Mouse (Mus musculus): ENCODE measurements at regions not wholly inside any gene's neighbourhood (a gene's known extent, or its start where the extent isn't known, plus 50 kb on each side); places are given as distances from the start of the nearest gene placed in this dataset.
"Not testable (repeated sequence)": the region's sequence is repeated elsewhere in the genome, so short reads cannot be mapped to it uniquely, and the experiment has no call there.

- intact Hi-C loops (cut with DNase I), result no loop called here
- no peak for DNase-seq
Observed at GRCm38 (mm10) chr8:116065327-116065726, 357.7 kb upstream of the Maf start.

DNA sequence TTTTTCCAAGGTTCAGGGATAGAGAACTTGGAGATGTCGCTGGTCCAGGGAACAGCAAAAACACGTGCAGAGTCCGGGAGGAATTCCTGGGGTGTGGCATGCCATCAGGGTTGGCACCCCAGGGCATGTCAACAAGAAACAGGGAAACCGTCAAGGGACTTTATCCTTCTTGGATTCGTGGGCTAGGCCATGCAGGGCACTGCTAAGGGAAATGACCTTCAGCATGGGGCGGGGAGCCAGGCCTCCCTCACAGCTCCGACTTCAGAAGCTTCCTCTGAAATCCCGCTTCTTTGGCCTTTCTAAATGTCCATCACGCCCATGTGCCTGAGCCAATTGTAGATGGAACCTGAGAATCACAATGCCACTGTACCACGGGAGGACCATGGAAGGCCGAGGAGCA lies 357.0 kb upstream of the Maf start:
- no peak for DNase-seq
- intact Hi-C loops (cut with DNase I), result no loop called here

GRCm38 (mm10) chr8:116063541-116063940 lies 355.9 kb upstream of the Maf start:
- intact Hi-C loops (cut with DNase I), result no loop called here
- DNase-seq, result peak in 1 of 2 experiments; percentile 1

- DNase-seq, result no peak
- intact Hi-C loops (cut with DNase I), result no loop called here
Observed at GRCm38 (mm10) chr8:116053483-116053882, 345.9 kb upstream of the Maf start.

- DNase-seq, result no peak
- intact Hi-C loops (cut with DNase I), result no loop called here
Observed at GRCm38 (mm10) chr8:116053043-116053442, 345.4 kb upstream of the Maf start.

GRCm38 (mm10) chr8:116048480-116048879 lies 340.9 kb upstream of the Maf start:
- intact Hi-C loops (cut with DNase I), result no loop called here
- no peak for DNase-seq

- no peak for DNase-seq
- intact Hi-C loops (cut with DNase I), result no loop called here
Observed at GRCm38 (mm10) chr8:116046859-116047258, 339.3 kb upstream of the Maf start.

DNA sequence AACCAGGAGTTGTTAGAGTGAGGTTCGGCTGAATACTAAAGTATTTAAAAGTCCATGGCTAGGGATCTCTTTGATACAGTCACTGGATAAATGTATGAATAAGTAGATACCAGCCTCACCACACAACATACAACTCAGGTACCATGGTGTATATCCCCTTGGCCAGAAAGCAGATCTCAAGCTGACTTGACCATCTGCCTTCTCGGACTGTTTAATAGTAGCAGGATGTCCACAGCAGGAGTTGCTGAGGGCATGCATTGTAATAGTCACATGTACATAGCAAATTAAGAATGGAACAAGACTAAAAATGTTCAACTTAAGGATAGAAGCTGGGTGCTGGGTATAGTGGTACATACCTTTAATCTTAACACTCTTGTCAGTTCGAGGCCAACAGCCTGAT lies 337.9 kb upstream of the Maf start:
- intact Hi-C loops (cut with DNase I), result no loop called here
- DNase-seq, result no peak

GRCm38 (mm10) chr8:116043381-116043780 lies 335.8 kb upstream of the Maf start:
- no peak for DNase-seq
- intact Hi-C loops (cut with DNase I), result no loop called here

DNA sequence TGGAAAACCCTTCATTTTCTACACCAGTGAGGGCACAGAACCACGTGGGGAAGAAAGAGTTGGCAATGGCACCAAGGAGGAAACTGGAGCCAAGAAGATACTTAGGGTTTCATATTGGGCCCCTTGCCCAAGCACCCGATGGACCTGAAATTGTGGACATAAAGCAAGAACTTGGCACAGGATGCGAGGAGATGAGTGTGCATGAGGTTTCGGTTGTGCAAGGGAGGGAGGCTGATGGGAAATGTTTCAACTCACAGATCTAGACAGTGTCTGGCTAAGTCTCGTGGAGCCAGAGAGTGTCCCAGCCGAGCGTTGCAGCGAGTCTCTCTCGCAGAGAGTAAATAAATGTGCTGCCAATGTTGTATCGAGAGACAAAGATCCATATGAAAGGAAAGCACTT lies 323.4 kb upstream of the Maf start:
- intact Hi-C loops (cut with DNase I), result no loop called here
- no peak for DNase-seq

GRCm38 (mm10) chr8:116025321-116025720 lies 317.7 kb upstream of the Maf start:
- no peak for DNase-seq

GRCm38 (mm10) chr8:116024811-116025210 lies 317.2 kb upstream of the Maf start:
- DNase-seq, result no peak

More at GRCm38 (mm10) chr8:116025321-116025720, 317.7 kb upstream of the Maf start:
- intact Hi-C loops (cut with DNase I), result no loop called here

GRCm38 (mm10) chr8:116021691-116022090 lies 314.1 kb upstream of the Maf start:
- intact Hi-C loops (cut with DNase I), result no loop called here
- no peak for DNase-seq

More at GRCm38 (mm10) chr8:116024811-116025210, 317.2 kb upstream of the Maf start:
- intact Hi-C loops (cut with DNase I), result no loop called here

- no peak for DNase-seq
- intact Hi-C loops (cut with DNase I), result no loop called here
Observed at GRCm38 (mm10) chr8:115995320-115995719, 287.7 kb upstream of the Maf start.

DNA sequence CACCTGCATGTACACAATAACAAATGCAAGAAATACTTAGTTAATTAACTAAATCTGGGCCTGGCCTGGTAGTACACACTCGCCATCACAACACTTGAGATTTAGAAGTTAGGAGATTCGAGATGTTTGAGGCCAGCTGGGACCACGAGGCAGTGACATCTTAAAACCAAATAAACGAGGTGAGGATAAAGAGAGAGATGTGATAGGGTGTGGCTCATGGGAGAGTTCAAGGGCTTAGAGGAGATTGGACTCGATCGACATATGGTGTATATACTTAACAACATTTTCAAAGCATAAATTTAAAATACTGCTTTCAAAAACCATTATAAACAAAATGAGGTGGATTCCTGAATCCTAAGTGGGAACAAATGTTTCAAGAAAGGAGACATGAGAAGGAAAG lies 284.4 kb upstream of the Maf start:
- intact Hi-C loops (cut with DNase I), result no loop called here
- DNase-seq, result no peak

DNA sequence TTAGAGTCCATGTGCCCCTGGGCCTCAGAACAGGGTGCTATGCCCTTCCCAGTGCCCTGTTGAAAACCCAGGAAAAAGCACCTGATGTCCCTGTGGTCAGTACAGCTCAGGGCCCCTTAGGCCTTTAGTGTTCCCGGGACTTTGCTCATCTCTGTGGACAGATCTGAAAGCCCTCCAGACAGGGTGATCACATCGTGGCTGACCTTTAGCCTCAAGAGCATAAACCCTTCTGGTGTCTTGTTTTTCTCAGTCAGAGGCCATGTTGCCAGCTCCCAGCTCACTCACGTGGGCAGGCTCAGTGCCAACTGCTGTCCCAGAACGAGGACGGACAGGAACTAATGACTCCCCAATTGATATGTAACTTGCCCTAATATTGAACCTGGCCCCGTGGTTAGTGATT lies 275.8 kb upstream of the Maf start:
- intact Hi-C loops (cut with DNase I), result no loop called here
- no peak for DNase-seq

DNA sequence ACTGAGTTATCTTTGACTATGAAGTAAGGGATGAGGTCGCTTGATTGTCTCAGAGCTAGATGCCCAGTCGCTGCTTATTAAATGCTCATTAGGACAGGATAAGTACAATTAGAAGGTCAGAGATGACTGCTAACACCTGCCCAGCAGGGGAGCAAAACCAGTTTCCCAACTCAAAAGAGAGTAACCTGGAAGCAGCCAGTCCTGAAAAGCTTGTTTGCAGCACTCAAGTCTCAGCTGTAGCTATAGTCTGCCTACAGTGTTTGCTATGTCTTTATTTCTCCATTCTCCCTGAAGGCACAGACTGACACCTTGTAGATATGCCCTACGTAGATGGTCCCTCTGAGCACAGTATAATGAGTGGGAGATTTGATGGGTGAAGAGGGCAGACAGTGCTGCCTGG lies 274.7 kb upstream of the Maf start:
- no peak for DNase-seq
- intact Hi-C loops (cut with DNase I), result no loop called here

DNA sequence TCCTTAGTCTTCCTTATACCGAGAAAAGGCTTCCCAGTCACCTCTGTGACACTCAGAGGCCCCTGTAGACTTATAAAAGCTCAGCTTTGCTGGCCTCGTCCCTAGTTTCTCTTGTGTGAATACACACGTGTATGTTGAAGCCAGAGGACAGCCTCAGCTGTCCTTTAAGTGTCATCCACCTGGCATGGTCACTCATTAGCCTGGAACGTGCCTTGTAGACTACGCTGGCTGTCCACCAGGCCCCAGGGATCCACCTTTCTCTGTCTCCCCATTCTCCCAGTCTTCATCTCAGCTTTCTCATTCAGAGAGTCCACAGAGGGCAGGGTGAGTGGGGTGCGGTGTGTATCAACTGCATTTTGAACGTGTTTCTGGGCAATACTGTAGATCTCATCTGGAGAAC lies 273.8 kb upstream of the Maf start:
- DNase-seq, result no peak
- intact Hi-C loops (cut with DNase I), result no loop called here

DNA sequence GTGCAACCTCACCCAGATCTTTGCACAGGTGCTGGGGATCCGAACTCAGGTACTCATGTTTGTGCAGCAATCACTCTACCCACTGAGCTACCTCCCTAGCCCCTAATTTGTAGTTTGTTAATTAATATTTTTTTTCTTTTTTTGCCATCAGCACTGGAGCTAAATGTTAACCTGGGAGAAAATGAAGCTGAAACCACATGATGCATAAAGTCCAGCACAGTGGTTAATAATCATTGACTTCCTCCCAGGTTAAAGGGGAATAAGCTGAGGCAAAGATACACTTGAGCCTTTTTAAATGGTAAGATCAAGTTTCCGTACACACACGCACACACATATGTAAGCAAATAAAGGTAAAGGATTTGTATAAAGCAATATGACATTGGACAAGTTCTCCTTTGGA lies 273.0 kb upstream of the Maf start:
- intact Hi-C loops (cut with DNase I), result no loop called here
- DNase-seq, result no peak

DNA sequence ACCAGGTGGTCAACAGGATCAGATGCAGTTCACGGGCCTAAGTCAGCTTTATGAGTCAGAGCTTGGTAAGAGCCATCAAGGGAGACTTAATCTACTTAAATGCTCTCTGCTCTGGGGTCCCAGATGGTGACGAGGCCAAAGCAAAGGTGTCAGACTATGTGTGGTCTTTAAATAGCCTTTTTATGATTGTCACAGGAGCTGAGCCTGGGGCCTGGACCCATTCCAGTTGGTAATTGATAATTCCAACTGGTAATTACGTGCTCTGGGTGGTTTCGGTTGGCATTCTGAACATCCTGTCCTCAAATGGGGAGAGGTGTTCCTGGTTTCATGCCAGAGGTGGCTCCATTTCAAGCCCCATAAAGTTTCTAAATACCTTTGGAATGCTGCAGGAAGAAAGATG lies 269.6 kb upstream of the Maf start:
- no peak for DNase-seq
- intact Hi-C loops (cut with DNase I), result no loop called here

GRCm38 (mm10) chr8:115974706-115975105 lies 267.1 kb upstream of the Maf start:
- intact Hi-C loops (cut with DNase I), result no loop called here
- DNase-seq, result no peak

DNA sequence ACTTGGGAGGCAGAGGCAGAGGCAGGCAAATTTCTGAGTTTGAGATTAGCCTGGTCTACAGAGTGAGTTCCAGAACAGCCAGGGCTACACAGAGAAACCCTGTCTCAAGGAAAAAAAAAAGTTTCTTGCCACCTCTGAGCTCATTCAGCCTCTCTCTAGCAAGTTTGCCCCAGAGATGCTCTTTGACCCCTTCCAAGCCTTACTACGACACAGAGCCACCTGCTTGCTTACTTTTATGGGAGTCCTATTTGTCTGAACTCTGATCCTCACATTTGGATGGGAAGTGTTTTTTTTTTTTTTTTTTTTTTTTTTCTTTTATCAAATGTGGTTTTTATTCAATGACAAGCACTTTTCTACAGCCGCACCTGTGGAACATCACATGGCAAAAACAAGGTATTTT lies 263.8 kb upstream of the Maf start:
- DNase-seq; intact Hi-C loops (cut with DNase I): not testable (repeated sequence)

DNA sequence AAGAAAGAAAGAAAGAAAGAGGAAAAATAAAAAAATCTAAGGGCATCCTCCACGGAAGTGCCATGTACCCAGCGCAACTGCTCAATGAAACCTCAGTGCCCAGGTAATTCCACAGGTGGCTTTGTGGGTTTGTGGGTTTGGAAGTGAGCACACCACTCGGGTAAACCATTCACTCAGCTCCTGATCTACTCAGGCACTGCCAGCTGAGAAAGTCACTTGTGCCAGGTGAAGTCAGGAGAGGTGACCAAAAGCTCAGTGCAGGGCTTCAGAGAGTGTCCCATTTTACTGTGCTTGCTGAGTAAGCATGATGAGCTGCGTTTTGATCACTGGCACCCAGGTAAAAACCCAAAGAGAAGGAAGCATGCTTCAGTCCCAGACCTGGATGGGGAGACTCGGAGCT lies 260.5 kb upstream of the Maf start:
- no peak for DNase-seq
- intact Hi-C loops (cut with DNase I), result no loop called here

DNA sequence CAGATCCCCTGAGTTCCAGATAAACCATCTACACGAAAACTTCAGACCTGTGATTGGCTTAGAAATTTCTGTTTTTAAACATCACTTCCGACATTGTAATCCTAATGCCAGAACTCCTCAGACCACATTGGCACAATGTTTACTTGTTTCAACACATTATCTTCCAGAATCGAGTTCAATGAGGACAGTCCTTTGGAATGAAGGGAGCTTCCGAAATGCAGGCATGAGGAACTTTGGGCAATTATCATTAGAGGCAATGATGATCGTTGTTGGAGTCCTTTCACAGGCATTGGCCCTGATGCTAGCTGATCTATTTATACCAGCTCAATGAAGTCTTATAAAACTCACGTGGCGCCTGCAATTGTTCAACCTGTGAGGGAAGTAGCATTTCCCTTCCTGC lies 258.4 kb upstream of the Maf start:
- DNase-seq, result no peak

More for the DNA sequence above, 258.4 kb upstream of the Maf start:
- intact Hi-C loops (cut with DNase I), result no loop called here

Data from heart, postnatal 14 days (tissue).